Comparison of ENCODE assay signal across 10 mouse cellular contexts in genomic region chr5:115167396-115167795, GRCm38 (mm10). TPM values are rescaled to one million over a fixed set of nuclear protein-coding genes. Genes with fewer than 3 reads are reported as not detected.
DNase-seq lines count a peak whose midpoint lies in the region; ATAC-seq and TF ChIP-seq lines count a peak whose summit lies in the region.
"Had no signal": no experiment of that assay in that cellular context is flagged by ENCODE, and none has a peak within 500 bp of the region (broad histone marks: within the 10 kb centered on the region; RNA-seq: fewer than 3 reads in every experiment).

No protein-coding gene starts in this region.

- TF ChIP-seq CTCF in intestine, postnatal 0 days (IDR thresholded peaks at IDR 0.05; ENCODE audit: low read depth): no peak
- no peak for TF ChIP-seq CTCF in E14TG2a.4 (conservative IDR thresholded peaks at IDR 0.05; ENCODE audit: low read length)
- no peak for TF ChIP-seq CTCF in spleen, adult 2 months (IDR thresholded peaks at IDR 0.05; ENCODE audit: extremely low read depth, insufficient read depth, insufficient read length, insufficient replicate concordance)

- H3K27ac ChIP-seq in intestine, embryonic 14.5 days (ENCODE audit: low read depth): peak overlapping the region; percentile 14; the same call in 1 of the 2 replicates
- no peak overlapping the region for H3K27ac ChIP-seq in intestine, postnatal 0 days (ENCODE audit: low read depth, low read length)
- H3K27ac ChIP-seq in limb, embryonic 10.5 days: peak overlapping the region; percentile 74
- peak overlapping the region; percentile 77 for H3K27ac ChIP-seq in spleen, adult 2 months (ENCODE audit: insufficient read depth, low read length)
- no peak overlapping the region for H3K27ac ChIP-seq in forebrain, embryonic 13.5 days
- H3K27ac ChIP-seq: macrophage had no signal

- no peak for ATAC-seq in intestine, embryonic 14.5 days (replicated peaks; ENCODE audit: low FRiP score, low TSS enrichment, low read depth)
- no peak for ATAC-seq in intestine, postnatal 0 days
- ATAC-seq in forebrain, embryonic 13.5 days: no peak

- no peak overlapping the region for H3K9ac ChIP-seq in intestine, embryonic 14.5 days (ENCODE audit: low read length)
- H3K9ac ChIP-seq in intestine, postnatal 0 days (ENCODE audit: low read depth, low read length): no peak overlapping the region
- no peak overlapping the region for H3K9ac ChIP-seq in forebrain, embryonic 13.5 days

- TF ChIP-seq POLR2A in spleen, adult 2 months (IDR thresholded peaks at IDR 0.05; ENCODE audit: low read depth, low read length): peak; percentile 25

- WGBS in intestine, embryonic 14.5 days: 66% methylated on average over 6 of the region's 6 CpGs
- 66% methylated on average over 6 of the region's 6 CpGs for WGBS in intestine, postnatal 0 days
- 63% methylated on average over 6 of the region's 6 CpGs for WGBS in limb, embryonic 10.5 days
- 14% methylated on average over 6 of the region's 6 CpGs for WGBS in spleen, adult 2 months
- WGBS in forebrain, embryonic 13.5 days: 83% methylated on average over 6 of the region's 6 CpGs

- no peaks in the 10 kb centered on the region for H3K36me3 ChIP-seq in intestine, embryonic 14.5 days (ENCODE audit: control insufficient read depth, insufficient read depth, low read length)
- H3K36me3 ChIP-seq in intestine, postnatal 0 days (ENCODE audit: control insufficient read depth, insufficient read depth): no peaks in the 10 kb centered on the region
- peaks cover 24% of the 10 kb centered on the region for H3K36me3 ChIP-seq in E14TG2a.4 (ENCODE audit: insufficient read depth, low read length)
- no peaks in the 10 kb centered on the region; the same call in 1 of the 2 replicates for H3K36me3 ChIP-seq in limb, embryonic 10.5 days
- H3K36me3 ChIP-seq in spleen, adult 2 months (ENCODE audit: control insufficient read depth, insufficient read depth, low read length): no peaks in the 10 kb centered on the region
- H3K36me3 ChIP-seq in forebrain, embryonic 13.5 days (ENCODE audit: poor library complexity, severe bottlenecking): no peaks in the 10 kb centered on the region

- H3K4me2 ChIP-seq in intestine, embryonic 14.5 days (ENCODE audit: low read length): no peak overlapping the region
- H3K4me2 ChIP-seq in intestine, postnatal 0 days (replicated peaks; ENCODE audit: low read depth): no peak overlapping the region
- H3K4me2 ChIP-seq in forebrain, embryonic 13.5 days: no peak overlapping the region

- H3K4me3 ChIP-seq in intestine, embryonic 14.5 days (ENCODE audit: low read depth, low read length): no peak overlapping the region
- no peak overlapping the region for H3K4me3 ChIP-seq in intestine, postnatal 0 days (ENCODE audit: low read depth, low read length)
- H3K4me3 ChIP-seq in E14TG2a.4 (replicated peaks; ENCODE audit: low read length): peak overlapping the region; percentile 17; the same call in 1 of the 2 replicates
- no peak overlapping the region for H3K4me3 ChIP-seq in limb, embryonic 10.5 days
- H3K4me3 ChIP-seq in spleen, adult 2 months (ENCODE audit: extremely low read depth, insufficient read depth, insufficient read length): no peak overlapping the region
- no peak overlapping the region for H3K4me3 ChIP-seq in forebrain, embryonic 13.5 days

- peaks cover 13% of the 10 kb centered on the region; the same call in 1 of the 2 replicates for H3K4me1 ChIP-seq in intestine, embryonic 14.5 days (replicated peaks; ENCODE audit: control insufficient read depth, insufficient read depth, low read length)
- H3K4me1 ChIP-seq in intestine, postnatal 0 days (replicated peaks; ENCODE audit: control insufficient read depth, insufficient read depth, low read length): no peaks in the 10 kb centered on the region
- peaks cover 71% of the 10 kb centered on the region for H3K4me1 ChIP-seq in E14TG2a.4 (replicated peaks; ENCODE audit: low read depth, low read length)
- H3K4me1 ChIP-seq in limb, embryonic 10.5 days: peaks cover 46% of the 10 kb centered on the region
- peaks cover 19% of the 10 kb centered on the region; the same call in 1 of the 2 replicates for H3K4me1 ChIP-seq in spleen, adult 2 months (ENCODE audit: control insufficient read depth, insufficient read depth, insufficient read length)
- H3K4me1 ChIP-seq in forebrain, embryonic 13.5 days: no peaks in the 10 kb centered on the region

- DNase-seq in intestine, embryonic 14.5 days (ENCODE audit: low spot score): no peak
- no peak for DNase-seq in limb, embryonic 10.5 days (ENCODE audit: low spot score)
- peak; percentile 65 to 79 for DNase-seq in spleen, adult 2 months (ENCODE audit: low read depth in 1 of 2, low spot score in 2 of 2)
- no peak for DNase-seq in frontal cortex, postnatal 10 days (ENCODE audit: low spot score in 2 of 2)
- no peak for DNase-seq in right cerebral cortex, postnatal 36 days (ENCODE audit: low spot score in 2 of 2)
- DNase-seq: gastrocnemius, postnatal 14 days had no signal

- no peaks in the 10 kb centered on the region for H3K9me3 ChIP-seq in intestine, embryonic 14.5 days (ENCODE audit: control insufficient read depth, low read length)
- H3K9me3 ChIP-seq in intestine, postnatal 0 days (ENCODE audit: control insufficient read depth): no peaks in the 10 kb centered on the region
- H3K9me3 ChIP-seq in E14TG2a.4 (ENCODE audit: low read length): no peaks in the 10 kb centered on the region
- H3K9me3 ChIP-seq in limb, embryonic 10.5 days (replicated peaks): no peaks in the 10 kb centered on the region
- H3K9me3 ChIP-seq in forebrain, embryonic 13.5 days (replicated peaks): no peaks in the 10 kb centered on the region

- no peaks in the 10 kb centered on the region for H3K27me3 ChIP-seq in intestine, embryonic 14.5 days (replicated peaks; ENCODE audit: control insufficient read depth, insufficient read depth, low read length)
- no peaks in the 10 kb centered on the region for H3K27me3 ChIP-seq in intestine, postnatal 0 days (replicated peaks; ENCODE audit: control insufficient read depth, insufficient read depth, low read length)
- H3K27me3 ChIP-seq in E14TG2a.4 (ENCODE audit: insufficient read depth, low read length): no peaks in the 10 kb centered on the region
- no peaks in the 10 kb centered on the region for H3K27me3 ChIP-seq in limb, embryonic 10.5 days (ENCODE audit: low read depth, poor library complexity, severe bottlenecking)
- no peaks in the 10 kb centered on the region for H3K27me3 ChIP-seq in spleen, adult 2 months (ENCODE audit: control insufficient read depth, insufficient read depth, low read length)
- no peaks in the 10 kb centered on the region for H3K27me3 ChIP-seq in forebrain, embryonic 13.5 days

RNA-seq across cellular contexts. Expression of gene Mlec, which starts 9.4 kb away (rescaled TPM):
- 70.5 and 71.6 TPM in 2 replicates for polyA plus RNA-seq in intestine, embryonic 14.5 days (2014; fragmentation: Nextera tagmentation; extraction: Ambion mirVana)
- polyA plus RNA-seq in intestine, postnatal 0 days (2015; fragmentation: Nextera tagmentation; extraction: Ambion mirVana): 56.7 and 59.7 TPM in 2 replicates
- 92.0 and 94.3 TPM in 2 replicates for polyA plus RNA-seq in limb, embryonic 10.5 days (2016; fragmentation: Nextera tagmentation; extraction: Ambion mirVana)
- polyA plus RNA-seq in spleen, adult 2 months (2012; rRNA removed): 39.1 and 44.0 TPM in 2 replicates
- 23.5 and 25.9 TPM in 2 replicates for polyA plus RNA-seq in forebrain, embryonic 13.5 days (2015; fragmentation: Nextera tagmentation; extraction: Ambion mirVana)

RNA-seq across cellular contexts. Expression of gene Cabp1, which starts 26.8 kb away (rescaled TPM):
- 1.2 and 1.3 TPM in 2 replicates for polyA plus RNA-seq in intestine, embryonic 14.5 days (2014; fragmentation: Nextera tagmentation; extraction: Ambion mirVana)
- 0.57 and 0.90 TPM in 2 replicates for polyA plus RNA-seq in intestine, postnatal 0 days (2015; fragmentation: Nextera tagmentation; extraction: Ambion mirVana)
- polyA plus RNA-seq in limb, embryonic 10.5 days (2016; fragmentation: Nextera tagmentation; extraction: Ambion mirVana): 1.9 and 2.6 TPM in 2 replicates
- 0.72 and 1.5 TPM in 2 replicates for polyA plus RNA-seq in spleen, adult 2 months (2012; rRNA removed)
- polyA plus RNA-seq in forebrain, embryonic 13.5 days (2015; fragmentation: Nextera tagmentation; extraction: Ambion mirVana): 5.7 and 12.6 TPM in 2 replicates
- polyA plus RNA-seq: macrophage had no signal

RNA-seq across cellular contexts. Expression of gene Unc119b, which starts 32.6 kb away (rescaled TPM):
- polyA plus RNA-seq in intestine, embryonic 14.5 days (2014; fragmentation: Nextera tagmentation; extraction: Ambion mirVana): 30.6 and 31.0 TPM in 2 replicates
- polyA plus RNA-seq in intestine, postnatal 0 days (2015; fragmentation: Nextera tagmentation; extraction: Ambion mirVana): 10.1 and 12.2 TPM in 2 replicates
- polyA plus RNA-seq in limb, embryonic 10.5 days (2016; fragmentation: Nextera tagmentation; extraction: Ambion mirVana): 77.0 and 78.3 TPM in 2 replicates
- polyA plus RNA-seq in spleen, adult 2 months (2012; rRNA removed): 38.7 and 44.4 TPM in 2 replicates
- polyA plus RNA-seq in forebrain, embryonic 13.5 days (2015; fragmentation: Nextera tagmentation; extraction: Ambion mirVana): 44.8 and 49.9 TPM in 2 replicates

RNA-seq across cellular contexts. Expression of gene Acads, which starts 48.2 kb away (rescaled TPM):
- 53.3 and 57.3 TPM in 2 replicates for polyA plus RNA-seq in intestine, embryonic 14.5 days (2014; fragmentation: Nextera tagmentation; extraction: Ambion mirVana)
- polyA plus RNA-seq in intestine, postnatal 0 days (2015; fragmentation: Nextera tagmentation; extraction: Ambion mirVana): 100 and 113 TPM in 2 replicates
- polyA plus RNA-seq in limb, embryonic 10.5 days (2016; fragmentation: Nextera tagmentation; extraction: Ambion mirVana): 91.6 and 91.9 TPM in 2 replicates
- 30.6 and 33.4 TPM in 2 replicates for polyA plus RNA-seq in spleen, adult 2 months (2012; rRNA removed)
- polyA plus RNA-seq in forebrain, embryonic 13.5 days (2015; fragmentation: Nextera tagmentation; extraction: Ambion mirVana): 27.7 and 28.6 TPM in 2 replicates

Comparison
In these comparisons a context has a peak if more than half of its experiments do, and no peak if none do; other contexts are left out.
1. H3K27ac ChIP-seq: peak in intestine, embryonic 14.5 days (single experiment), limb, embryonic 10.5 days (single experiment) and spleen, adult 2 months (single experiment); none in intestine, postnatal 0 days (single experiment) and forebrain, embryonic 13.5 days (single experiment).
2. DNase-seq: peak in spleen, adult 2 months (2 of 2); none in intestine, embryonic 14.5 days (single experiment), limb, embryonic 10.5 days (single experiment), frontal cortex, postnatal 10 days (0 of 2) and right cerebral cortex, postnatal 36 days (0 of 2).